Mouse (Mus musculus) hindbrain, postnatal 0 days (tissue): Measurements from ENCODE around the gene Zfp410. TPM values are rescaled to one million over a fixed set of nuclear protein-coding genes. Genes with fewer than 3 reads are reported as not detected.
"Not testable (repeated sequence)": the region's sequence is repeated elsewhere in the genome, so short reads cannot be mapped to it uniquely, and the experiment has no call there.

Experiments
- ATAC-seq: fragments of 200-750 bp; cut with Nextera tagmentation; 2 replicates; pipeline ENCODE4 v1.8.0; 2017; ENCODE audit warnings: mild to moderate bottlenecking, moderate TSS enrichment, moderate library complexity
- DNase-seq: peaks from one replicate; pipeline ENCODE4 v3.0.0-alpha.2; 2015; ENCODE audit warnings: low spot score
- H3K27ac ChIP-seq: fragments of 300-500 bp; sonication (generic); 2 replicates; pipeline ENCODE4 v1.5.1; 2014; ENCODE audit warnings: mild to moderate bottlenecking
- H3K27me3 ChIP-seq: fragments of 300-500 bp; sonication (generic); 2 replicates; pipeline ENCODE4 v1.6.1; 2014; ENCODE audit warnings: low read length, mixed read lengths; ENCODE audit not compliant: insufficient read depth
- H3K36me3 ChIP-seq: fragments of 300-500 bp; sonication (generic); 2 replicates; pipeline ENCODE4 v1.6.1; 2014; ENCODE audit warnings: low read length, mixed read lengths; ENCODE audit not compliant: insufficient read depth
- H3K4me1 ChIP-seq: fragments of 300-500 bp; sonication (generic); 2 replicates; pipeline ENCODE4 v1.6.1; 2014; ENCODE audit warnings: antibody characterized with exemption, low read length, mixed read lengths; ENCODE audit not compliant: insufficient read depth
- H3K4me2 ChIP-seq: fragments of 300-500 bp; sonication (generic); 2 replicates; pipeline ENCODE4 v1.6.1; 2014; ENCODE audit warnings: low read depth, mild to moderate bottlenecking, low read length, moderate library complexity, mixed read lengths
- H3K4me3 ChIP-seq: fragments of 300-500 bp; sonication (generic); 2 replicates; pipeline ENCODE4 v1.5.1; 2014; ENCODE audit warnings: low read length
- H3K9ac ChIP-seq: fragments of 300-500 bp; sonication (generic); replicated peaks from 2 replicates; pipeline ENCODE4 v1.6.1; 2014; ENCODE audit warnings: mild to moderate bottlenecking, low read length, moderate library complexity, mixed read lengths
- H3K9me3 ChIP-seq: fragments of 300-500 bp; sonication (generic); 2 replicates; pipeline ENCODE4 v1.6.1; 2016; ENCODE audit warnings: low read length, mixed read lengths
- CTCF ChIP-seq: IDR thresholded peaks from 2 replicates; pipeline ENCODE4 v1.5.1; 2016; ENCODE audit warnings: antibody characterized with exemption, control low read depth, low read depth
- WGBS: fragments of 180-500 bp; shearing (Covaris S2); extraction: QIAGEN DNeasy Blood & Tissue Kit; methylation state at CpG from one replicate; pipeline ENCODE4 v1.1.7; 2014; 5-methylcytosine and 5-hydroxymethylcytosine counted together
- polyA plus RNA-seq: library from polyadenylated mRNA; unstranded; fragments of >200 nt; fragmentation: Nextera tagmentation; extraction: Ambion mirVana; gene quantifications from 2 replicates; pipeline ENCODE4 v1.2.1, GENCODE M21; 2015
- total RNA-seq: library from RNA; depleted of rRNA; stranded (reverse); fragments of >200 nt; gene quantifications from 2 replicates; pipeline ENCODE4 v1.2.3, GENCODE M21; 2014

Zfp410 gene
- total and polyA plus RNA-seq, 2 experiments from 2014 or later, result 53.8 to 55.9 TPM

DNA sequence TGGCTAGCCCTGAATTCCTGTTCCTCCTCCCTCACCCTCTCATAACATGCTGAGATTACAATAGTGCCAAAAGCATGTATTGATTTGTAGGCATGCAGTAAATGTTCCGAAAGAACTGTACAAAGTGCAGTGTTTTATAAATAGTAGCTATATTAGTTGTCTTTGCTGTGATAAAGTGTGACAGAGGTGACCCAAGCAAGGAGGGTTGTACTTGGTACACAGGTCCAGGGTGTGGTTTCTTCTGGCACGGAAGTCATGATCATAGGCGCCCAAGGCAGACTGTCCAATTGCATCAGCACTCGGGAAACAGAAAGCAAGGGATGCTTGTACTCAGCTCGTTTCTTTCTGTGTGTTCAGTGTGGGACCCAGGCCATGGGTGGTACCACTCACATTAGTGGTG is 12.6 kb upstream of the Zfp410 start:
- 88% methylated on average over 5 of the region's 5 CpGs for WGBS

DNA sequence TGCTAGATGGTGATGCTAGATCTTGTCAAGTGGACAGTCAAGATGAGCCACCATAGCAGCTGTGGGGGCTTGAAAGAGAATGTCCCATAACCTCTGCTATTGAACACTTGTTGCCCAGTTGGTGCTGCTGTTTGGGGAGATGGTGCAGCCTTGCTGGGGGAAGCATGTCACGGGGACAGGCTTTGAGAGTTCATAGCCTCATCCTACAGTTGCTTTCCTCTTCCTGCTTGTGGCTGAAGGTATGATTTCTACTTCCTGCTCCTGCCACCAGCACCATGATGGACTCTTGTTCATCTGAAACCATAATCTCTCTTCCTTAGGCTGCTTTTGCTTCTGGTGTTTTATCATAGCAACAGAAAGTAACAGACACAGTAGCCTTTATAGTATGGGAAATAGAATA is 12.1 kb upstream of the Zfp410 start:
- no peaks in the 10 kb centered on the region for H3K27me3 ChIP-seq
- 100% methylated on average over 1 of the region's 1 CpGs for WGBS
- no peak overlapping the region for H3K4me3 ChIP-seq
- H3K27ac ChIP-seq, result no peak overlapping the region
- H3K4me2 ChIP-seq, result no peak overlapping the region
- peaks cover 17% of the 10 kb centered on the region for H3K36me3 ChIP-seq
- no peaks in the 10 kb centered on the region for H3K9me3 ChIP-seq
- ATAC-seq (no peak), DNase-seq (no peak)
- no peaks in the 10 kb centered on the region for H3K4me1 ChIP-seq
- H3K9ac ChIP-seq, result no peak overlapping the region
- TF ChIP-seq CTCF, result no peak

More for the DNA sequence above, 12.6 kb upstream of the Zfp410 start:
- Histone ChIP-seq H3K27ac (no peak overlapping the region), H3K9ac (no peak overlapping the region), H3K4me2 (no peak overlapping the region), H3K9me3 (no peaks in the 10 kb centered on the region), H3K27me3 (no peaks in the 10 kb centered on the region), H3K4me1 (no peaks in the 10 kb centered on the region), H3K4me3 (no peak overlapping the region), H3K36me3 (peaks cover 17% of the 10 kb centered on the region)
- ATAC-seq (no peak), DNase-seq (no peak)
- no peak for TF ChIP-seq CTCF

DNA sequence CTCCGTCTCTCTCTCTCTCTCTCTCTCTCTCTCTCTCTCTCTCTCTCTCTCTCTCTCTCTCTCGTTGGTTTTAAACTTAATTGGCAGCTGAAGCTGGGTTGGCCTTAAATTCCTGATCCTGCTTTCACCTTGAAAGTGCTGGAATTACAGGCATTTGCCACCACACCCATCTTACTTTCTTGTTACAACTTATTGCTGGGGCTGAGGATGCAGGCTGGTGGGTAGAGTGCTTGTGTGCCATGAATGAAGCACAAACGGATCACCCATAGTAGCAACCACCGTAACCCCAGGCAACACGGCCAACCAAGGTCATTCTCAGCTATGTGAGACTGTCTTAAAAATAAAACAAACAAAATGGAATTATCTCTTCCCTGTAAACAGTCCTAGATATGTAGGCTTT is 5.3 kb upstream of the Zfp410 start:
- no peak overlapping the region for H3K9ac ChIP-seq
- no peak for TF ChIP-seq CTCF
- no peak for DNase-seq
- H3K4me3 ChIP-seq, result no peak overlapping the region
- no peaks in the 10 kb centered on the region for H3K4me1 ChIP-seq
- no peaks in the 10 kb centered on the region for H3K27me3 ChIP-seq
- H3K27ac ChIP-seq, result no peak overlapping the region
- peaks cover 8% of the 10 kb centered on the region for H3K36me3 ChIP-seq
- no peak for ATAC-seq
- WGBS, result 85% methylated on average over 3 of the region's 5 CpGs
- no peak overlapping the region for H3K4me2 ChIP-seq
- H3K9me3 ChIP-seq, result no peaks in the 10 kb centered on the region

DNA sequence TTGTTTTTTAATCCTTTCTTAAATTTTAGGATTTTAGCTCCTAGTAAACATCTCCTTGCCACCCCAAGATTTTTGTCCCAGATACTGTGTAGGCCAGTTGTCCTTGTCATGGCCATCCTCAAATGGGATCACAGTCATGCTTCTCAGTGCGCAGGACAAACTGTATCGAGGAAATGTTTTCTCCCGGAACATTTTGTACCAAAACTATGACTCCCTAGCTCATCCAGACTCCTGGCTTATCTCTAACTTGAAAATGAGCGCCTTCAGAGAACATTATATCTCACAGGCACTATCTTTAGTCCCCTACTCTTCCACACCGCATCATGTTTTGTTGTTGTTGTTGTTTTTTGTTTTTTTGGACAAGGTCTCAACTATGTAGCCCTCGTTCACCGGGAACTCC is 646 bp upstream of the Zfp410 start:
- DNase-seq, result no peak
- no peaks in the 10 kb centered on the region for H3K36me3 ChIP-seq
- H3K4me1 ChIP-seq, result peaks cover 5% of the 10 kb centered on the region; the same call in 1 of the 2 replicates
- TF ChIP-seq CTCF, result no peak
- peak overlapping the region; percentile 100 for H3K4me3 ChIP-seq
- peak overlapping the region; percentile 93 for H3K27ac ChIP-seq
- no peaks in the 10 kb centered on the region for H3K27me3 ChIP-seq
- 44% methylated on average over 7 of the region's 7 CpGs for WGBS
- peak overlapping the region; percentile 77 for H3K4me2 ChIP-seq
- no peaks in the 10 kb centered on the region for H3K9me3 ChIP-seq
- ATAC-seq, result no peak
- peak overlapping the region; percentile 97 for H3K9ac ChIP-seq

DNA sequence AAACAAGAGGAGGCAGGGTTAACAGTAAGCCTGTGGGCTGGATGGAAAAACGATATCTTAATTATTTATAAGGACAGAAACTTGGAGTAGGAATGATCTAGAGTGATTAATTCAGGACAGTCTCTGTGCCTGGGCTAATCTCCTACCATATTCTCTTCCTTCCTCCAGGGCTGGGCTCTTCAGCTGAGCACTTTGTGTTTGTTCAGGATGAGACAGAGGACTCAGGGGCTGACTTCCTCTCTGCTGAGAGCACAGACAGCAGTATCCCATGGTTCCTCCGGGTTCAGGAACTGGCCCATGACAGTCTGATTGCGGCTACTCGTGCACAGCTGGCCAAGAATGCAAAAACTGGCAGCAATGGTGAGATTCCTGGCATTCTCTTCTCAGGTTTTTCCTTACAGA is 10.5 kb downstream of the Zfp410 start:
- Histone ChIP-seq H3K36me3 (peaks cover 38% of the 10 kb centered on the region), H3K4me1 (no peaks in the 10 kb centered on the region), H3K27ac (no peak overlapping the region), H3K4me2 (no peak overlapping the region), H3K27me3 (no peaks in the 10 kb centered on the region), H3K9ac (no peak overlapping the region), H3K9me3 (no peaks in the 10 kb centered on the region), H3K4me3 (no peak overlapping the region)
- DNase-seq (no peak), ATAC-seq (no peak)
- TF ChIP-seq CTCF, result no peak
- WGBS, result 76% methylated on average over 4 of the region's 4 CpGs

DNA sequence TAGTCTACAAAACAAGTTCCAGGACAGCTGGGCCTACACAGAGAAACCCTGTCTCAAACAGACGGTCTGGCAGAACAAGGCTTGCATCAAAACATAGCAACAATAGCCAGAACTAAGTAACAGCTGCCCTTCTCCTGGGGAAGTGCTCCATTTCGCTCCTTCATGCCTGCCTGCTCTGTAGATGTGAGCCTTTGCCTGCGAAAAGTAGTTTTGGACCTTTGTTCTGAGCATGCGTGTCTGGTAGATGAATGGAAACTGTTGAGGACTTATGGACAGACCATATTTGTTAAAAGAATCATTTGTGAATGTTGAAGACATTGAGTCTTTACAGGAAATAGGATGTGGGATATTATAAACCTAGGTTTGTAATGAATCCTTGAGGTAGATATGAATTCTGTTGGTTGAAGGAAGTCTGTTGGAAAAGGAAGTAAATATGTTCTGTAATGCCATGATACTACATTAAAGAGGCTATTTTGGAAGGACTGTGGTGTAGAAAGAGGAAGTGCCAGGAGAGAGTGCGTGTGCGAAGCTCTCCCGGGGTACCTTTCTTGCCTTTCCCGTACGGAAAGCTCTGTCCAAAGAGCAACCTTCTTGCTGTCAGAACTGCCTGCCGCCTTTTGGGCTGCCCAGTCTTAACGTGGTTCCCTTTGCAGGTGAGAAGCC is 20.4 kb downstream of the Zfp410 start:
- no peaks in the 10 kb centered on the region for H3K4me1 ChIP-seq
- no peaks in the 10 kb centered on the region for H3K27me3 ChIP-seq
- H3K4me3 ChIP-seq, result no peak overlapping the region
- ATAC-seq (no peak), DNase-seq (no peak)
- no peak for TF ChIP-seq CTCF
- H3K4me2 ChIP-seq, result no peak overlapping the region
- WGBS, result 91% methylated on average over 11 of the region's 11 CpGs
- H3K36me3 ChIP-seq, result peaks cover 55% of the 10 kb centered on the region
- no peak overlapping the region for H3K9ac ChIP-seq
- no peak overlapping the region for H3K27ac ChIP-seq
- no peaks in the 10 kb centered on the region for H3K9me3 ChIP-seq

DNA sequence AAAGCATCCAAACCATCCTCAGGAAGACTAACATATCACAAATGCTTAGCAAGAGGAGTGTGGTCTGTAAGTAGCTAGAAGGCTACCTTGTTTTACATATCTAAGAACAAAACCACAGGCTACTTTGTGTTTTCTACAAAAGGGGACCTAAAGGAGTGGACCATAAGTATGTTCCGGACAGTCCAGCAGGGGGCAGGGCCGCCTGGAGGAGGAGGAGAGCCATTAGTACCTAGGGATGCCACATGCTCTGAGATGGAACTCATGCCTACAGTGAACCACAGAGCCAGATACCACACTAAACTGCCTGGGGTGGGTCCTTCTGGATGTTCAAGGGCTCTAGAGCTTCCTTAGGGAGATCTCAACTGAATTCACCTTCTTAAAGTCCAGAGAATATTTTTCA is 30.5 kb downstream of the Zfp410 start:
- Histone ChIP-seq H3K36me3 (peaks cover 31% of the 10 kb centered on the region; the same call in 1 of the 2 replicates), H3K4me2 (no peak overlapping the region), H3K9me3 (no peaks in the 10 kb centered on the region), H3K4me3 (no peak overlapping the region), H3K4me1 (no peaks in the 10 kb centered on the region), H3K9ac (no peak overlapping the region), H3K27me3 (no peaks in the 10 kb centered on the region), H3K27ac (no peak overlapping the region)
- peak; percentile 25 for DNase-seq
- ATAC-seq, result no peak
- 38% methylated on average over 2 of the region's 2 CpGs for WGBS
- peak; percentile 64 for TF ChIP-seq CTCF

DNA sequence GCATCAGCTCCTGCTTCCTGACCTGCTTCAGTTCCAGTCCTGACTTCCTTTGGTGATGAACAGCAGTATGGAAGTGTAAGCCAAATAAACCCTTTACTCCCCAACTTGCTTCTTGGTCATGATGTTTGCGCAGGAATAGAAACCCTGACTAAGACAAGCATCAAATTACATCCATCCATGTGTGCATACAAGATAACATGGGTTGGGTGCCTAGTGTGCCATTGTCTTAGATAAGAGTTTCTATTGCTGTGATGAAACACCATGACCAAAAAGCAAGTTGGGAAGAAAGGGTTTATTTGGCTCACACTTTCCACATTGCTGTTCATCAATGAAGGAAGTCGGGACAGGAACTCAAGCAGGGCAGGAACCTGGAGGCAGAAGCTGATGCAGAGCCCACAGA is 42.0 kb downstream of the Zfp410 start:
- not testable (repeated sequence) for H3K4me2 ChIP-seq, DNase-seq, H3K4me1 ChIP-seq, H3K9ac ChIP-seq, H3K4me3 ChIP-seq, ATAC-seq, H3K36me3 ChIP-seq, H3K27me3 ChIP-seq, H3K27ac ChIP-seq, H3K9me3 ChIP-seq
- 89% methylated on average over 2 of the region's 2 CpGs for WGBS
